8 mouse cellular contexts compared by ENCODE assay signal in genomic region chr1:134097080-134097855, GRCm38 (mm10). TPM values are rescaled to one million over a fixed set of nuclear protein-coding genes. Genes with fewer than 3 reads are reported as not detected.
A peak's percentile ranks its signal among the peaks of the same experiment; 100 is the strongest.
DNase-seq lines count a peak whose midpoint lies in the region; ATAC-seq and TF ChIP-seq lines count a peak whose summit lies in the region.

No protein-coding gene starts in this region.

- peaks cover 64% of the 10 kb centered on the region for H3K4me1 ChIP-seq in kidney, postnatal 0 days (replicated peaks; ENCODE audit: insufficient read depth, low read length)
- H3K4me1 ChIP-seq in forebrain, embryonic 13.5 days: peaks cover 80% of the 10 kb centered on the region
- H3K4me1 ChIP-seq in intestine, embryonic 15.5 days (replicated peaks): peaks cover 63% of the 10 kb centered on the region

- DNase-seq in kidney, postnatal 0 days (ENCODE audit: low spot score): no peak
- no peak for DNase-seq in kidney, postnatal 14 days
- no peak for DNase-seq in layer of hippocampus, adult 8-10 months (ENCODE audit: low spot score in 2 of 2)
- no peak for DNase-seq in adipocyte (ENCODE audit: low spot score)
- no peak for DNase-seq in cerebellum, postnatal 14 days

- no peak overlapping the region for H3K9ac ChIP-seq in kidney, postnatal 0 days (ENCODE audit: low read depth, low read length)
- peak overlapping the region; percentile 30; the same call in 1 of the 2 replicates for H3K9ac ChIP-seq in forebrain, embryonic 13.5 days
- H3K9ac ChIP-seq in intestine, embryonic 15.5 days: no peak overlapping the region

- no peak overlapping the region for H3K4me3 ChIP-seq in kidney, postnatal 0 days (replicated peaks; ENCODE audit: low read depth, low read length)
- no peak overlapping the region for H3K4me3 ChIP-seq in forebrain, embryonic 13.5 days
- H3K4me3 ChIP-seq in intestine, embryonic 15.5 days (replicated peaks): no peak overlapping the region
- no peak overlapping the region for H3K4me3 ChIP-seq in myocyte

- WGBS in kidney, postnatal 0 days: 89% methylated on average over 7 of the region's 7 CpGs
- WGBS in forebrain, embryonic 13.5 days: 76% methylated on average over 7 of the region's 7 CpGs
- 84% methylated on average over 7 of the region's 7 CpGs for WGBS in intestine, embryonic 15.5 days

- H3K27me3 ChIP-seq in kidney, postnatal 0 days (ENCODE audit: insufficient read depth, low read length): no peaks in the 10 kb centered on the region
- H3K27me3 ChIP-seq in forebrain, embryonic 13.5 days: no peaks in the 10 kb centered on the region
- H3K27me3 ChIP-seq in intestine, embryonic 15.5 days (replicated peaks): no peaks in the 10 kb centered on the region
- H3K27me3 ChIP-seq in myocyte (ENCODE audit: control insufficient read depth, insufficient read depth, insufficient read length): no peaks in the 10 kb centered on the region

- no peaks in the 10 kb centered on the region for H3K9me3 ChIP-seq in kidney, postnatal 0 days (replicated peaks; ENCODE audit: low read length)
- no peaks in the 10 kb centered on the region for H3K9me3 ChIP-seq in forebrain, embryonic 13.5 days (replicated peaks)
- no peaks in the 10 kb centered on the region for H3K9me3 ChIP-seq in intestine, embryonic 15.5 days

- TF ChIP-seq CTCF in kidney, postnatal 0 days (IDR thresholded peaks at IDR 0.05; ENCODE audit: low read depth): no peak

- peak overlapping the region; percentile 97 for H3K27ac ChIP-seq in kidney, postnatal 0 days
- peak overlapping the region; percentile 97 for H3K27ac ChIP-seq in forebrain, embryonic 13.5 days
- H3K27ac ChIP-seq in intestine, embryonic 15.5 days: peak overlapping the region; percentile 93

- TF ChIP-seq POLR2A in myocyte (IDR thresholded peaks at IDR 0.05; ENCODE audit: insufficient read length, low read depth): no peak

- no peaks in the 10 kb centered on the region for H3K79me2 ChIP-seq in myocyte (ENCODE audit: control insufficient read depth, insufficient read depth)

- no peak for ATAC-seq in kidney, postnatal 0 days (replicated peaks; ENCODE audit: low FRiP score, low read depth)
- no peak for ATAC-seq in forebrain, embryonic 13.5 days
- ATAC-seq in intestine, embryonic 15.5 days: no peak

- no peak overlapping the region for H3ac ChIP-seq in myocyte (ENCODE audit: control insufficient read depth, insufficient read length)

- no peak overlapping the region for H3K4me2 ChIP-seq in kidney, postnatal 0 days (ENCODE audit: low read length)
- H3K4me2 ChIP-seq in forebrain, embryonic 13.5 days: peak overlapping the region; percentile 30
- H3K4me2 ChIP-seq in intestine, embryonic 15.5 days (replicated peaks): no peak overlapping the region
- H3K4me2 ChIP-seq in myocyte (ENCODE audit: low read depth): peak overlapping the region; percentile 92

- H3K36me3 ChIP-seq in kidney, postnatal 0 days (ENCODE audit: insufficient read depth, low read length): no peaks in the 10 kb centered on the region
- H3K36me3 ChIP-seq in forebrain, embryonic 13.5 days (ENCODE audit: poor library complexity, severe bottlenecking): no peaks in the 10 kb centered on the region
- no peaks in the 10 kb centered on the region for H3K36me3 ChIP-seq in intestine, embryonic 15.5 days
- H3K36me3 ChIP-seq in myocyte (ENCODE audit: control insufficient read depth, insufficient read depth): no peaks in the 10 kb centered on the region

TF ChIP-seq in myocyte, 11 proteins besides CTCF, POLR2A, EP300 and RAD21:
- no peak for TF ChIP-seq TCF3 (IDR thresholded peaks at IDR 0.05; ENCODE audit: insufficient read length, low read depth)
- no peak for TF ChIP-seq CEBPB (IDR thresholded peaks at IDR 0.05; ENCODE audit: insufficient read depth, poor library complexity, severe bottlenecking)
- TF ChIP-seq REST (IDR thresholded peaks at IDR 0.05; ENCODE audit: insufficient read depth, insufficient read length): no peak
- no peak for TF ChIP-seq SRF (IDR thresholded peaks at IDR 0.05; ENCODE audit: control insufficient read depth, insufficient read length, low read depth)
TF ChIP-seq in myocyte: peak in this region for 0.

RNA-seq across cellular contexts. Expression of gene Chit1, which starts 13.8 kb away (rescaled TPM):
- polyA plus RNA-seq in kidney, postnatal 0 days (2015; fragmentation: Nextera tagmentation; extraction: Ambion mirVana): 0.41 and 0.58 TPM in 2 replicates
- 0.17 TPM in 1 of 2 replicates, not detected in the other for polyA plus RNA-seq in forebrain, embryonic 13.5 days (2015; fragmentation: Nextera tagmentation; extraction: Ambion mirVana)
- not detected in 2 replicates for polyA plus RNA-seq in intestine, embryonic 15.5 days (2015; fragmentation: Nextera tagmentation; extraction: Ambion mirVana)
- 0.08 TPM for polyA plus RNA-seq in myocyte (2012; fragmentation: generic; extraction: Trizol)
- total RNA-seq in layer of hippocampus, adult 8-10 months (2022): under 1 TPM in 1 of 4 experiments, not detected in 3; 0.32 TPM

RNA-seq across cellular contexts. Expression of gene Btg2, which starts 18.3 kb away (rescaled TPM):
- 37.5 and 39.2 TPM in 2 replicates for polyA plus RNA-seq in kidney, postnatal 0 days (2015; fragmentation: Nextera tagmentation; extraction: Ambion mirVana)
- polyA plus RNA-seq in forebrain, embryonic 13.5 days (2015; fragmentation: Nextera tagmentation; extraction: Ambion mirVana): 122 and 129 TPM in 2 replicates
- polyA plus RNA-seq in intestine, embryonic 15.5 days (2015; fragmentation: Nextera tagmentation; extraction: Ambion mirVana): 41.0 and 41.3 TPM in 2 replicates
- polyA plus RNA-seq in myocyte (2012; fragmentation: generic; extraction: Trizol): 13.8 TPM
- total RNA-seq in layer of hippocampus, adult 8-10 months (2022): 10 to 100 TPM; 14.4 to 18.4 (median 17.3) TPM

Comparison
In these comparisons a context has a peak if more than half of its experiments do, and no peak if none do; other contexts are left out.
1. H3K4me2 ChIP-seq: peak in forebrain, embryonic 13.5 days (single experiment) and myocyte (single experiment); none in kidney, postnatal 0 days (single experiment) and intestine, embryonic 15.5 days (single experiment).
2. Peak in every context shown above with its lines, with median percentiles within 50 percentile points of each other: H3K27ac ChIP-seq.